Mouse (Mus musculus) embryonic fibroblast, embryonic 13.5 days (primary cell): Measurements from ENCODE around the gene Garem2.

Source experiments
- CTCF ChIP-seq: IDR thresholded peaks from 2 replicates; pipeline ENCODE4 v1.5.1; 2011; ENCODE audit warnings: mild to moderate bottlenecking, control low read depth, low read length, moderate library complexity, borderline replicate concordance; ENCODE audit not compliant: insufficient read depth
- POLR2A ChIP-seq: IDR thresholded peaks from 2 replicates; pipeline ENCODE4 v1.6.1; 2011; ENCODE audit warnings: low read depth, mild to moderate bottlenecking, control low read depth, low read length, moderate library complexity

- TF ChIP-seq CTCF: no peak
- TF ChIP-seq POLR2A: no peak
Measured at GRCm38 (mm10) chr5:30148133-30148920, 43.4 kb downstream of the Garem2 start.
